Mouse (Mus musculus) heart, embryonic 15.5 days (tissue): ENCODE measurements around the gene Fgf8. TPM values are rescaled to one million over a fixed set of nuclear protein-coding genes. Genes with fewer than 3 reads are reported as not detected.
A peak's percentile ranks its signal among the peaks of the same experiment; 100 is the strongest.

ENCODE experiments used
- ATAC-seq: fragments of 200-750 bp; cut with Nextera tagmentation; replicated peaks from 2 replicates; pipeline ENCODE4 v1.8.0; 2017; ENCODE audit warnings: low read depth, moderate TSS enrichment; ENCODE audit not compliant: insufficient number of reproducible peaks, insufficient read depth, low FRiP score
- H3K27ac ChIP-seq: fragments of 300-500 bp; sonication (generic); 2 replicates; pipeline ENCODE4 v1.5.1; 2015; ENCODE audit warnings: mild to moderate bottlenecking, inconsistent platforms
- H3K27me3 ChIP-seq: fragments of 300-500 bp; sonication (generic); 2 replicates; pipeline ENCODE4 v1.6.1; 2015; ENCODE audit warnings: inconsistent platforms
- H3K36me3 ChIP-seq: fragments of 300-500 bp; sonication (generic); 2 replicates; pipeline ENCODE4 v1.6.1; 2015; ENCODE audit warnings: mild to moderate bottlenecking, inconsistent platforms
- H3K4me1 ChIP-seq: fragments of 300-500 bp; sonication (generic); replicated peaks from 2 replicates; pipeline ENCODE4 v1.6.1; 2015; ENCODE audit warnings: inconsistent platforms
- H3K4me2 ChIP-seq: fragments of 300-500 bp; sonication (generic); 2 replicates; pipeline ENCODE4 v1.6.1; 2015; ENCODE audit warnings: inconsistent platforms, mild to moderate bottlenecking, moderate library complexity
- H3K4me3 ChIP-seq: fragments of 300-500 bp; sonication (generic); 2 replicates; pipeline ENCODE4 v1.5.1; 2015; ENCODE audit warnings: mild to moderate bottlenecking, inconsistent platforms
- H3K9ac ChIP-seq: fragments of 300-500 bp; sonication (generic); 2 replicates; pipeline ENCODE4 v1.6.1; 2015; ENCODE audit warnings: mild to moderate bottlenecking, inconsistent platforms
- H3K9me3 ChIP-seq: fragments of 300-500 bp; sonication (generic); replicated peaks from 2 replicates; pipeline ENCODE4 v1.6.1; 2016; ENCODE audit warnings: inconsistent platforms
- WGBS: fragments of 180-500 bp; shearing (Covaris S2); methylation state at CpG from one replicate; pipeline ENCODE4 v1.1.7; 2015; ENCODE audit warnings: mixed read lengths; 5-methylcytosine and 5-hydroxymethylcytosine counted together
- polyA plus RNA-seq: library from polyadenylated mRNA; unstranded; fragments of >200 nt; fragmentation: Nextera tagmentation; extraction: Ambion mirVana; gene quantifications from 2 replicates; pipeline ENCODE4 v1.2.1, GENCODE M21; 2015

Fgf8 gene
- polyA plus RNA-seq, 1 experiment from 2014 or later = 0.52 TPM

GRCm38 (mm10) chr19:45747028-45747867 is 4.5 kb upstream of the Fgf8 start:
- Histone ChIP-seq H3K9me3 (no peaks in the 10 kb centered on the region), H3K9ac (no peak overlapping the region), H3K36me3 (peaks cover 10% of the 10 kb centered on the region), H3K27me3 (peaks cover 38% of the 10 kb centered on the region), H3K4me2 (no peak overlapping the region), H3K4me1 (peaks cover 42% of the 10 kb centered on the region), H3K27ac (no peak overlapping the region), H3K4me3 (no peak overlapping the region)
- no peak for ATAC-seq
- 23% methylated on average over 11 of the region's 11 CpGs for WGBS

- Histone ChIP-seq H3K9ac (no peak overlapping the region), H3K27ac (no peak overlapping the region), H3K36me3 (peaks cover 3% of the 10 kb centered on the region; the same call in 1 of the 2 replicates), H3K4me3 (peak overlapping the region; percentile 10; the same call in 1 of the 2 replicates), H3K4me1 (peaks cover 51% of the 10 kb centered on the region), H3K27me3 (peaks cover 47% of the 10 kb centered on the region), H3K9me3 (no peaks in the 10 kb centered on the region), H3K4me2 (peak overlapping the region; percentile 47)
- 10% methylated on average over 29 of the region's 29 CpGs for WGBS
- ATAC-seq = peak; percentile 25
These were observed 3.7 kb upstream of the Fgf8 start for GRCm38 (mm10) chr19:45746153-45747020.

DNA sequence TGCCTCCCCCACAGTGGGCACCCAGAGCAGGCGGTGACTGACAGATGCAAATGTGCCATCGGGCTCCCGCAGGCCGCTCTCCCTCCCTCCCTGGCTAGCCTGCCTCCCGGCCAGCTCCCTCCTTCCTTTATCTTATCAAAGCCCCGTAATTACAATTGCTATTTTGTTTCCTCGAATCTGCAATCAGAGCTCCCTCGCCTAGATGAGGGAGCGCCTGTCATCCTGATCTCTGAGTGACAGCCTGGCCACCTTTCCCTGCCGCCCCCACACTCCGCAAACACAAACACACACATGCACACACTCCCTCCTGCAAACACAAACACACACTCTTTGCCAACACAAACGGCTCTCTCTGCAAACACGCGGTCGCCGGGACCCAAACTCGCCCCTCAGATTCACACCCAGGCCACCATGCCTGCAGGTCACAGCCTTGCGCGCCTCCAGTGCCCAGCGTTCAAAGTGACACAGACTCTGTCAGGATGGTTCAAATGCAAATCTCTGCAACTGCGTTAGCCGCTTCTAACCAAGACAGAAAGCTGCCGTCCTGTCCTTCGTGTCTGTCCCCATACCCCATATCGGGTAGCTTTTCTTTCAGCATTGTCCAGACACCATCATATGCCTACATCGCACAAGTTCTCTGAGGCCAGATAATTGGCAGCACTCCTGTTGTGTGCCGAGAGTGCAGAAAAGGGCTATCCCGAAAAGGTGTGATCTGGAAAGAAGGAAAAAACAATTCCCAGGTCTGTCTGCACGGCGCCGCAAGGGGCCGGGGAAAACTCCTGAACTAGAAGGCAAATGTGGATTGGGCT is 2.8 kb upstream of the Fgf8 start:
- no peak overlapping the region for H3K9ac ChIP-seq

DNA sequence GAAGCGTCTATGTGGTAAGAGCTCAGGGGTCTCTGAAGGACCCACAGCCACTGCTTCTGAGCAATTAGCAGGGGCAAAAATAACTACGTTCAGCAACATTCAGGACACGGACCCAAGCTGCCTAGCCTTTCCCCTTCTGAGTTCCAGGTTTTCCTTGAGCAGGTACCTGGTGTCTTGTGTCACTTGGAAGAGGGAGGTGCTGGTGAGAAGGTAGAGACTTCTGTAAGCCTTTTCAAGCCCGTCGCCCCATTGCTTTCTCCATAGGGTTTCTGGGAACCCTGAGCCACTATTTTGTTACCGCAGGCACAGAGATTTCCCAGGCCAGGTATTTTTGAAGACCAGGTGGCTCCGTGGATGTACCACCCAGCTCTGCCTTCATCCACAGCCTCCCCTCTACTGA is 904 bp upstream of the Fgf8 start:
- Histone ChIP-seq H3K9me3 (no peaks in the 10 kb centered on the region), H3K4me2 (peak overlapping the region; percentile 98; the same call in 1 of the 2 replicates), H3K27ac (no peak overlapping the region), H3K9ac (no peak overlapping the region), H3K36me3 (no peaks in the 10 kb centered on the region), H3K4me1 (peaks cover 45% of the 10 kb centered on the region), H3K4me3 (peak overlapping the region; percentile 59; the same call in 1 of the 2 replicates), H3K27me3 (peaks cover 74% of the 10 kb centered on the region)
- ATAC-seq = no peak
- 40% methylated on average over 7 of the region's 7 CpGs for WGBS

More for the DNA sequence above, 2.8 kb upstream of the Fgf8 start:
- Histone ChIP-seq H3K36me3 (no peaks in the 10 kb centered on the region), H3K4me2 (peak overlapping the region; percentile 47), H3K4me3 (peak overlapping the region; percentile 10), H3K27ac (no peak overlapping the region), H3K4me1 (peaks cover 52% of the 10 kb centered on the region), H3K9me3 (no peaks in the 10 kb centered on the region), H3K27me3 (peaks cover 55% of the 10 kb centered on the region)
- WGBS = 6% methylated on average over 32 of the region's 32 CpGs
- no peak for ATAC-seq

- Histone ChIP-seq H3K4me3 (peak overlapping the region; percentile 59), H3K36me3 (no peaks in the 10 kb centered on the region), H3K9ac (peak overlapping the region; percentile 47; the same call in 1 of the 2 replicates), H3K4me1 (peaks cover 40% of the 10 kb centered on the region), H3K27me3 (peaks cover 79% of the 10 kb centered on the region), H3K9me3 (no peaks in the 10 kb centered on the region), H3K4me2 (peak overlapping the region; percentile 98), H3K27ac (no peak overlapping the region)
- no peak for ATAC-seq
- 5% methylated on average over 26 of the region's 44 CpGs for WGBS
These were observed 365 bp upstream of the Fgf8 start for GRCm38 (mm10) chr19:45742984-45743575.

DNA sequence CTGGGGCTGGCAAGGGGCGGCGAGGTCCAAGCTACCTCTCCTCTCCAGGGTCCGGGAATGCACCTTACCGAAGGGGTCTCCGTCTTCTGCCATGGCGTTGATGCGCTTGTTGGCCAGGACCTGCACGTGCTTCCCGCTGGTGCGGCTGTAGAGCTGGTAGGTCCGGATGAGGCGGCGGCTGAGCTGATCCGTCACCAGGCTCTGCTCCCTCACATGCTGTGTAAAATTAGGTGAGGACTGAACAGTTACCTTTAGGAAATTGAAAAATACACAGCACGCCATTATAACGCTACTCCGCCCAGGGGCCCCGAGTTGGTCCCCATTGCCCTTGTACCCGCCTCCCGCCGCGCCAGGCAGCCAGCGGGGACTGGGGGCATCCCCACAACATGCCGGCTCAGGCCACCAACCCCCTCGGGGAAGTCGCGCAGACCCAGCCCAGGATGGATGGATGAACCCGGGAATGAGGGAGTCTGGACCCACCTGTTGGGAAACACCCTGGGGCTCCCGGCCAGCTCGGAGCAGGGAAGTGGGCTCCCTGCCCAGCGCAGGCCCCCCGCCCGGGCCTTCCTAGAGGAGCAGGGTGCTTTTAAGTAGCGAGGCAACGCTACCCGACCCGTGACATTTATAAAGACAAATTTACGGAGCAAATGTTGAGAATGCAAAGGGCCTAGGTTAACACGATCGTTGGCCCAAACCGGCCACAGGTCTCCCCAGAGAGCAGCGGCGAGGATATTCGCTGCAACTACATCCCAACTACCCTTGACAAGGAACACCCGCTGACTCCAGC is 1.1 kb downstream of the Fgf8 start:
- H3K4me1 ChIP-seq = peaks cover 43% of the 10 kb centered on the region
- no peaks in the 10 kb centered on the region for H3K9me3 ChIP-seq
- H3K4me2 ChIP-seq = peak overlapping the region; percentile 98
- H3K36me3 ChIP-seq = no peaks in the 10 kb centered on the region
- 6% methylated on average over 45 of the region's 45 CpGs for WGBS
- H3K27ac ChIP-seq = no peak overlapping the region
- ATAC-seq = no peak
- H3K27me3 ChIP-seq = peaks cover 93% of the 10 kb centered on the region
- H3K9ac ChIP-seq = no peak overlapping the region
- H3K4me3 ChIP-seq = peak overlapping the region; percentile 59

GRCm38 (mm10) chr19:45740817-45741216 is 1.9 kb downstream of the Fgf8 start:
- Histone ChIP-seq H3K27ac (no peak overlapping the region), H3K9me3 (no peaks in the 10 kb centered on the region), H3K9ac (no peak overlapping the region), H3K27me3 (peaks cover 96% of the 10 kb centered on the region), H3K36me3 (no peaks in the 10 kb centered on the region), H3K4me1 (peaks cover 39% of the 10 kb centered on the region), H3K4me2 (no peak overlapping the region), H3K4me3 (no peak overlapping the region)
- no peak for ATAC-seq
- WGBS = 31% methylated on average over 7 of the region's 7 CpGs

DNA sequence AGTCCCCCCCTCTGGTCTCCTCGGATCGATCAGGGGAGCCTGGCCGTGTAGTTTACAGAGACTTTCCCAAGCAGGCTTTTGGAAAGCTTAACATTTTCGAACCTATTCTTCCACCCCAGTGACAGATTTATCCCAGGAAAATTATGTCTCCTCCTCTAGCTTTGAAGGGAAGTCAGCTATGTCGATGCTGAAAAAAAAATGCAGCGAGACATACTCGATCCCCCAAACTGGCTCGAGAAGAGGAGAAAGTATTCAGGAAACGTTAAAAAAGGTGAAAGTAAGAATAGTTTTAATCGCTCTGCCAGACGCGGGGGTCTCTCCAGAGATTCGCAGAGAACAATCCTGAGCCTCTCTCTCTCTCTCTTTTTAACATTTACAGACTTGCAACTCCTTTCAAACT is 2.5 kb downstream of the Fgf8 start:
- Histone ChIP-seq H3K36me3 (no peaks in the 10 kb centered on the region), H3K4me2 (no peak overlapping the region)
- 22% methylated on average over 13 of the region's 13 CpGs for WGBS

DNA sequence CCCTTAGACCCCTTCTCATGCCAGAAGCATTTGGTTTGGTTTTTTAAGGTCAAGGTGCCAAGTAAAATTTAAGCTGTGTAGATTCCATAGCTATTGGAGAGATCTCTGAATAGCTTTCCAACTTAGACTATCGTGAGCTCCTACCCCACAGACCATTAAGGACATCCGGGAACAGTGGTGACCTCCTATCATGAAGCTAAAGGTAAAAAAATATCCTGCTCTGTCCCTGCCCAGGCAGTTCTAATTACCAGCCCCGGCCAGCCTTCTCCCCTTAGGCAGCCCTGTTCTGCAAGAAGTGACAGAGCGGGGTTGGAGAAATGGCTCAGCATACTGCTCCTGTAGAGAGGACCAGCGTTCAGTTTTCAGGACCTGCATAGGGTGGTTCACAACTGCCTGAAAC is 4.2 kb downstream of the Fgf8 start:
- no peak overlapping the region for H3K4me3 ChIP-seq
- ATAC-seq = no peak
- 77% methylated on average over 5 of the region's 5 CpGs for WGBS
- no peaks in the 10 kb centered on the region for H3K9me3 ChIP-seq
- H3K4me2 ChIP-seq = no peak overlapping the region
- no peak overlapping the region for H3K27ac ChIP-seq
- peaks cover 96% of the 10 kb centered on the region for H3K27me3 ChIP-seq
- H3K9ac ChIP-seq = no peak overlapping the region
- H3K36me3 ChIP-seq = no peaks in the 10 kb centered on the region
- peaks cover 30% of the 10 kb centered on the region for H3K4me1 ChIP-seq

More for the DNA sequence above, 2.5 kb downstream of the Fgf8 start:
- H3K4me3 ChIP-seq = no peak overlapping the region
- no peak overlapping the region for H3K27ac ChIP-seq
- H3K4me1 ChIP-seq = peaks cover 33% of the 10 kb centered on the region
- H3K9me3 ChIP-seq = no peaks in the 10 kb centered on the region
- H3K27me3 ChIP-seq = peaks cover 96% of the 10 kb centered on the region
- H3K9ac ChIP-seq = no peak overlapping the region
- no peak for ATAC-seq

GRCm38 (mm10) chr19:45737846-45738484 is 4.8 kb downstream of the Fgf8 start:
- peaks cover 96% of the 10 kb centered on the region for H3K27me3 ChIP-seq
- no peaks in the 10 kb centered on the region for H3K36me3 ChIP-seq
- 80% methylated on average over 10 of the region's 10 CpGs for WGBS
- H3K9ac ChIP-seq = no peak overlapping the region
- H3K4me2 ChIP-seq = no peak overlapping the region
- no peak for ATAC-seq
- H3K4me1 ChIP-seq = peaks cover 26% of the 10 kb centered on the region
- H3K4me3 ChIP-seq = no peak overlapping the region
- H3K9me3 ChIP-seq = no peaks in the 10 kb centered on the region
- no peak overlapping the region for H3K27ac ChIP-seq
